Comparison of ENCODE assay signal across 8 mouse cellular contexts in genomic region chr8:125198420-125199196, GRCm38 (mm10).
DNase-seq lines count a peak whose midpoint lies in the region; ATAC-seq lines count a peak whose summit lies in the region.

No protein-coding gene starts in this region.

- H3K9ac ChIP-seq in hindbrain, embryonic 11.5 days (ENCODE audit: low read depth, low read length), result no peak overlapping the region
- no peak overlapping the region for H3K9ac ChIP-seq in hindbrain, embryonic 14.5 days
- H3K9ac ChIP-seq in limb, embryonic 13.5 days, result no peak overlapping the region

- H3K36me3 ChIP-seq in hindbrain, embryonic 10.5 days, result no peaks in the 10 kb centered on the region
- no peaks in the 10 kb centered on the region for H3K36me3 ChIP-seq in hindbrain, embryonic 11.5 days (ENCODE audit: control insufficient read depth, insufficient read depth, low read length)
- H3K36me3 ChIP-seq in embryonic facial prominence, embryonic 10.5 days (replicated peaks), result no peaks in the 10 kb centered on the region
- no peaks in the 10 kb centered on the region for H3K36me3 ChIP-seq in hindbrain, embryonic 14.5 days (replicated peaks; ENCODE audit: control insufficient read depth, insufficient read depth)
- H3K36me3 ChIP-seq in limb, embryonic 13.5 days, result no peaks in the 10 kb centered on the region

- peak overlapping the region; percentile 69 for H3K27ac ChIP-seq in hindbrain, embryonic 10.5 days
- H3K27ac ChIP-seq in hindbrain, embryonic 11.5 days (ENCODE audit: low read depth, low read length), result no peak overlapping the region; the same call in 1 of the 2 replicates
- peak overlapping the region; percentile 48; the same call in 1 of the 2 replicates for H3K27ac ChIP-seq in embryonic facial prominence, embryonic 10.5 days (replicated peaks)
- 0 out of 2 replicates have a peak overlapping the region, but pooled peaks have one; percentile 22 for H3K27ac ChIP-seq in hindbrain, embryonic 14.5 days
- H3K27ac ChIP-seq in limb, embryonic 13.5 days, result 0 out of 2 replicates have a peak overlapping the region, but pooled peaks have one; percentile 1

- WGBS in hindbrain, embryonic 10.5 days, result 75% methylated on average over 9 of the region's 9 CpGs
- 74% methylated on average over 9 of the region's 9 CpGs for WGBS in hindbrain, embryonic 11.5 days
- WGBS in embryonic facial prominence, embryonic 10.5 days, result 72% methylated on average over 9 of the region's 9 CpGs
- 79% methylated on average over 9 of the region's 9 CpGs for WGBS in hindbrain, embryonic 14.5 days
- WGBS in limb, embryonic 13.5 days, result 73% methylated on average over 9 of the region's 9 CpGs

- no peak for DNase-seq in hindbrain, embryonic 10.5 days (ENCODE audit: low spot score)
- no peak for DNase-seq in hindbrain, embryonic 11.5 days (ENCODE audit: low spot score)
- DNase-seq in embryonic facial prominence, embryonic 10.5 days (ENCODE audit: low spot score), result no peak
- no peak for DNase-seq in hindbrain, embryonic 14.5 days (ENCODE audit: low spot score)
- DNase-seq in thymus, postnatal 36 days, result no peak
- no peak for DNase-seq in left cerebral cortex, adult 8-10 months (ENCODE audit: low spot score in 2 of 2)
- no peak for DNase-seq in thymus, adult 18-20 months

- H3K4me2 ChIP-seq in hindbrain, embryonic 11.5 days (replicated peaks; ENCODE audit: low read depth, low read length), result no peak overlapping the region
- H3K4me2 ChIP-seq in hindbrain, embryonic 14.5 days (replicated peaks), result no peak overlapping the region
- H3K4me2 ChIP-seq in limb, embryonic 13.5 days (replicated peaks), result no peak overlapping the region

- no peak for ATAC-seq in hindbrain, embryonic 11.5 days (ENCODE audit: low FRiP score)
- no peak for ATAC-seq in hindbrain, embryonic 14.5 days (ENCODE audit: low FRiP score)
- no peak for ATAC-seq in limb, embryonic 13.5 days (ENCODE audit: low FRiP score, low read depth)

- H3K4me1 ChIP-seq in hindbrain, embryonic 10.5 days (replicated peaks), result peaks cover 58% of the 10 kb centered on the region
- H3K4me1 ChIP-seq in hindbrain, embryonic 11.5 days (replicated peaks; ENCODE audit: control insufficient read depth, insufficient read depth, low read length), result no peaks in the 10 kb centered on the region
- H3K4me1 ChIP-seq in embryonic facial prominence, embryonic 10.5 days, result peaks cover 60% of the 10 kb centered on the region
- peaks cover 8% of the 10 kb centered on the region; the same call in 1 of the 2 replicates for H3K4me1 ChIP-seq in hindbrain, embryonic 14.5 days (replicated peaks; ENCODE audit: control insufficient read depth, insufficient read depth, low read length)
- peaks cover 34% of the 10 kb centered on the region for H3K4me1 ChIP-seq in limb, embryonic 13.5 days

- no peak overlapping the region for H3K4me3 ChIP-seq in hindbrain, embryonic 10.5 days
- no peak overlapping the region for H3K4me3 ChIP-seq in hindbrain, embryonic 11.5 days (ENCODE audit: low read depth, low read length)
- H3K4me3 ChIP-seq in embryonic facial prominence, embryonic 10.5 days, result no peak overlapping the region
- H3K4me3 ChIP-seq in hindbrain, embryonic 14.5 days (replicated peaks; ENCODE audit: low read length), result no peak overlapping the region
- no peak overlapping the region for H3K4me3 ChIP-seq in limb, embryonic 13.5 days

- peaks cover 4% of the 10 kb centered on the region for H3K27me3 ChIP-seq in hindbrain, embryonic 10.5 days (ENCODE audit: insufficient read depth, poor library complexity, severe bottlenecking)
- H3K27me3 ChIP-seq in hindbrain, embryonic 11.5 days (ENCODE audit: control insufficient read depth, insufficient read depth, low read length), result no peaks in the 10 kb centered on the region
- peaks cover 27% of the 10 kb centered on the region for H3K27me3 ChIP-seq in embryonic facial prominence, embryonic 10.5 days (replicated peaks; ENCODE audit: low read depth, poor library complexity, severe bottlenecking)
- H3K27me3 ChIP-seq in hindbrain, embryonic 14.5 days (ENCODE audit: control insufficient read depth, insufficient read depth, low read length), result no peaks in the 10 kb centered on the region
- peaks cover 16% of the 10 kb centered on the region; the same call in 1 of the 2 replicates for H3K27me3 ChIP-seq in limb, embryonic 13.5 days

- no peaks in the 10 kb centered on the region for H3K9me3 ChIP-seq in hindbrain, embryonic 10.5 days
- H3K9me3 ChIP-seq in hindbrain, embryonic 11.5 days (ENCODE audit: control insufficient read depth, low read length), result no peaks in the 10 kb centered on the region
- no peaks in the 10 kb centered on the region for H3K9me3 ChIP-seq in embryonic facial prominence, embryonic 10.5 days
- H3K9me3 ChIP-seq in hindbrain, embryonic 14.5 days (ENCODE audit: control insufficient read depth, low read length), result no peaks in the 10 kb centered on the region
- no peaks in the 10 kb centered on the region for H3K9me3 ChIP-seq in limb, embryonic 13.5 days
